Mouse (Mus musculus) mouse embryonic stem cell (cell line): Measurements from ENCODE around the gene Cyth4.

Experiments used
- in situ Hi-C, 2 experiments: fragments of 300-500 bp; cut with MboI; formaldehyde crosslinking; loops; 1 replicate in 1 of 2; 3 replicates in 1 of 2; pipeline ENCODE4 v1.14.3; 2019 to 2020; ENCODE audit warnings: low sequenced_read_pairs in 2 of 2, low pct_unique_long_range_greater_than_20kb in 1 of 2, mixed read lengths in 1 of 2; ENCODE audit not compliant: unreplicated experiment in 1 of 2

Gene Cyth4

GRCm38 (mm10) chr15:78596914-78597313 is at the start of gene Cyth4:
Cyth4 (plus strand) TSS chr15:78597047.
- in situ Hi-C loops: no loop called here

GRCm38 (mm10) chr15:78547415-78548335 is 49.2 kb upstream of the Cyth4 start:
- in situ Hi-C loops: loop anchor here in 1 of 2 experiments (5.0 kb wide), 1 partner anchor 40 kb away; no protein-coding TSS in a partner anchor

- in situ Hi-C loops: loop anchor here in 1 of 2 experiments (5.0 kb wide), 1 partner anchor 39 kb away; no protein-coding TSS in a partner anchor
Measured at GRCm38 (mm10) chr15:78548336-78548665, 48.5 kb upstream of the Cyth4 start.

GRCm38 (mm10) chr15:78548711-78549110 is 48.1 kb upstream of the Cyth4 start:
- in situ Hi-C loops: loop anchor here in 1 of 2 experiments (5.0 kb wide), 1 partner anchor 39 kb away; no protein-coding TSS in a partner anchor

- in situ Hi-C loops: loop anchor here in 1 of 2 experiments (5.0 kb wide), 1 partner anchor 38 kb away; no protein-coding TSS in a partner anchor
Measured at GRCm38 (mm10) chr15:78549189-78549734, 47.6 kb upstream of the Cyth4 start.

GRCm38 (mm10) chr15:78554545-78555313 is 42.1 kb upstream of the Cyth4 start:
- in situ Hi-C loops: no loop called here

GRCm38 (mm10) chr15:78557693-78558535 is 38.9 kb upstream of the Cyth4 start:
- in situ Hi-C loops: no loop called here

GRCm38 (mm10) chr15:78559141-78559979 is 37.5 kb upstream of the Cyth4 start:
- in situ Hi-C loops: no loop called here

- in situ Hi-C loops: no loop called here
Measured at GRCm38 (mm10) chr15:78563344-78563743, 33.5 kb upstream of the Cyth4 start.

- in situ Hi-C loops: no loop called here
Measured at GRCm38 (mm10) chr15:78563937-78564336, 32.9 kb upstream of the Cyth4 start.

- in situ Hi-C loops: no loop called here
Measured at GRCm38 (mm10) chr15:78564764-78565435, 31.9 kb upstream of the Cyth4 start.

GRCm38 (mm10) chr15:78567608-78568120 is 29.2 kb upstream of the Cyth4 start:
- in situ Hi-C loops: no loop called here

- in situ Hi-C loops: no loop called here
Measured at GRCm38 (mm10) chr15:78570170-78570569, 26.7 kb upstream of the Cyth4 start.

GRCm38 (mm10) chr15:78571554-78572269 is 25.1 kb upstream of the Cyth4 start:
- in situ Hi-C loops: no loop called here

- in situ Hi-C loops: no loop called here
Measured at GRCm38 (mm10) chr15:78572270-78572600, 24.6 kb upstream of the Cyth4 start.
